Mouse (Mus musculus) C2C12 (cell line): ENCODE measurements around the gene Snx1. TPM values are rescaled to one million over a fixed set of nuclear protein-coding genes. Genes with fewer than 3 reads are reported as not detected.

Experiments used
- H3K27me3 ChIP-seq: one replicate; pipeline ENCODE4 v1.6.1; 2011; ENCODE audit not compliant: control insufficient read depth, insufficient read depth, insufficient read length
- H3K36me3 ChIP-seq: one replicate; pipeline ENCODE4 v1.6.1; 2011; ENCODE audit not compliant: control insufficient read depth, insufficient read depth
- H3K4me3 ChIP-seq: one replicate; pipeline ENCODE4 v1.5.1; 2011; ENCODE audit warnings: mild to moderate bottlenecking, control low read depth; ENCODE audit not compliant: poor library complexity, insufficient read depth, severe bottlenecking
- H3K79me2 ChIP-seq: one replicate; pipeline ENCODE4 v1.6.1; 2011; ENCODE audit not compliant: control insufficient read depth, insufficient read depth
- H3K79me3 ChIP-seq: one replicate; pipeline ENCODE4 v1.6.1; 2011; ENCODE audit warnings: low read depth, control low read depth
- H3ac ChIP-seq: one replicate; pipeline ENCODE3; 2011; ENCODE audit warnings: low read depth; ENCODE audit not compliant: control insufficient read depth, insufficient read length
- CEBPB ChIP-seq: IDR thresholded peaks from one replicate; pipeline ENCODE4 v1.6.1; 2011; ENCODE audit warnings: low read depth, mild to moderate bottlenecking, control low read depth, moderate library complexity
- CTCF ChIP-seq: IDR thresholded peaks from one replicate; pipeline ENCODE4 v1.5.1; 2011; ENCODE audit not compliant: control insufficient read depth, insufficient read depth, insufficient read length
- FOSL1 ChIP-seq: IDR thresholded peaks from one replicate; pipeline ENCODE4 v1.8.0; 2011; ENCODE audit warnings: mild to moderate bottlenecking, low read length; ENCODE audit not compliant: poor library complexity, insufficient read depth, severe bottlenecking
- MAX ChIP-seq: IDR thresholded peaks from one replicate; pipeline ENCODE4 v1.6.1; 2011; ENCODE audit warnings: mild to moderate bottlenecking, control low read depth
- MYOD1 ChIP-seq: IDR thresholded peaks from one replicate; pipeline ENCODE4 v1.6.1; 2011; ENCODE audit warnings: low read depth; ENCODE audit not compliant: control insufficient read depth, insufficient read length
- MYOG ChIP-seq: IDR thresholded peaks from one replicate; pipeline ENCODE4 v1.6.1; 2011; ENCODE audit not compliant: control insufficient read depth, insufficient read length; ENCODE audit errors: extremely low read depth
- USF1 ChIP-seq: IDR thresholded peaks from one replicate; pipeline ENCODE4 v1.6.1; 2011; ENCODE audit warnings: low read depth, mild to moderate bottlenecking, control low read depth, moderate library complexity
- polyA plus RNA-seq: library from polyadenylated mRNA; unstranded; fragments of >200 nt; fragmentation: generic; extraction: Trizol; gene quantifications from one replicate; pipeline ENCODE4 v1.2.1, GENCODE M21; 2012; ENCODE audit warnings: missing spikeins

Gene Snx1
- polyA plus RNA-seq, 1 experiment = 69.9 TPM

DNA sequence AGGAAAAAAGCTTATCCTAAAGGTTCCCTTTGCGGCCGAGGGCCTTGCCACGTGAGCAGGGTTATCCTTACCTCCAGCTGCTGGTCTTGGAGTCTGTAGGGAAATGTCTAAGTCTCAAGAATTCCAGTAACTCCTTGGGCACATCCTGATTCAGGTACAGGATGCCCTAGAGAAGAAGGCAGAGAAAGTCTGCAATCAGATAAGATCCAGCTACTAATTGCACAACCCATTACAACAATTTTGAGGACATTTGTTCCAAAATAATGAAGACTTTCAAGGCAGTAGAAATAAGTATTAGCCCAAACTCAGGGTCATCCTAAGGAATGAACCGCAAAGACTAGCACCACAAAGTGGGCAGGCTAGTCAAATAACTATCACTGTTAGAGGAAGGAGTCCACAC is 58.3 kb downstream of the Snx1 start:
- Histone ChIP-seq H3K79me2 (peaks cover 4% of the 10 kb centered on the region), H3K79me3 (peaks cover 1% of the 10 kb centered on the region), H3K27me3 (no peaks in the 10 kb centered on the region), H3ac (no peak overlapping the region), H3K4me3 (no peak overlapping the region), H3K36me3 (peaks cover 34% of the 10 kb centered on the region)
- TF ChIP-seq MYOD1 = no peak
- TF ChIP-seq USF1 = no peak
- TF ChIP-seq MYOG = no peak
- no peak for TF ChIP-seq CEBPB

- TF ChIP-seq CTCF = peak; percentile 49
- TF ChIP-seq MAX = no peak
- H3K36me3 ChIP-seq = peaks cover 39% of the 10 kb centered on the region
- peaks cover 9% of the 10 kb centered on the region for H3K79me2 ChIP-seq
- peaks cover 6% of the 10 kb centered on the region for H3K79me3 ChIP-seq
- no peaks in the 10 kb centered on the region for H3K27me3 ChIP-seq
- H3ac ChIP-seq = no peak overlapping the region
- H3K4me3 ChIP-seq = no peak overlapping the region
These were observed 58.8 kb downstream of the Snx1 start for GRCm38 (mm10) chr9:66067542-66067941.

GRCm38 (mm10) chr9:66066791-66067190 is 59.6 kb downstream of the Snx1 start:
- Histone ChIP-seq H3K79me3 (peaks cover 8% of the 10 kb centered on the region), H3K4me3 (no peak overlapping the region), H3K27me3 (no peaks in the 10 kb centered on the region), H3K79me2 (peaks cover 17% of the 10 kb centered on the region), H3ac (no peak overlapping the region), H3K36me3 (peaks cover 46% of the 10 kb centered on the region)
- TF ChIP-seq MYOD1 (no peak), MYOG (no peak), CTCF (no peak)

- peaks cover 33% of the 10 kb centered on the region for H3K79me2 ChIP-seq
- H3ac ChIP-seq = no peak overlapping the region
- H3K4me3 ChIP-seq = no peak overlapping the region
- no peaks in the 10 kb centered on the region for H3K27me3 ChIP-seq
- peaks cover 46% of the 10 kb centered on the region for H3K36me3 ChIP-seq
- TF ChIP-seq USF1 = no peak
- no peak for TF ChIP-seq FOSL1
- TF ChIP-seq MAX = no peak
- no peak for TF ChIP-seq CEBPB
- no peak for TF ChIP-seq MYOG
- TF ChIP-seq MYOD1 = no peak
- no peak for TF ChIP-seq CTCF
- peaks cover 23% of the 10 kb centered on the region for H3K79me3 ChIP-seq
These were observed 62.1 kb downstream of the Snx1 start for GRCm38 (mm10) chr9:66064316-66064715.

DNA sequence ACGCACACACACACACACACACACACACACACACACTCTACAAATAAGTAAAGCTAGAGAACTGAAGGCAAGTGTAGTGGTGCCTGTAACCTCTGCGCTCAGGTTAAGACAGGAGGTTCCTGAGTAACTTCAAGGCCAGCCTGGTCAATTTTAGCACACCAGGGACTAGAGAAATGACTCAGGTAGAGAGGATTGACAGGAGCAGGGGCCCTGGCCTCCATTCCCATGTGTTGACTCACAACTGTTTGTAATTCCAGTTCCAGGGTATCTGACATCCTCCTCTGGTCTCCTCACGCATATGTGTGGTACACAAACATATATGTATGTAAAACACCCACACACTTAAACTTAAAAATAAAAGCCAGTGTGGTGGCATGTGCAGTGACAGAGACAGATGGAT is 62.9 kb downstream of the Snx1 start:
- Histone ChIP-seq H3ac (no peak overlapping the region), H3K36me3 (peaks cover 46% of the 10 kb centered on the region)
- TF ChIP-seq FOSL1 (no peak), MAX (no peak), CEBPB (no peak), USF1 (no peak), CTCF (no peak), MYOG (no peak), MYOD1 (no peak)

GRCm38 (mm10) chr9:66061656-66062055 is 64.7 kb downstream of the Snx1 start:
- TF ChIP-seq MAX (no peak), USF1 (no peak), CEBPB (no peak), MYOD1 (no peak), MYOG (no peak), CTCF (no peak), FOSL1 (no peak)

More for the DNA sequence above, 62.9 kb downstream of the Snx1 start:
- H3K4me3 ChIP-seq = no peak overlapping the region
- H3K79me3 ChIP-seq = peaks cover 23% of the 10 kb centered on the region
- H3K27me3 ChIP-seq = no peaks in the 10 kb centered on the region
- H3K79me2 ChIP-seq = peaks cover 33% of the 10 kb centered on the region

More at GRCm38 (mm10) chr9:66061656-66062055, 64.7 kb downstream of the Snx1 start:
- peaks cover 33% of the 10 kb centered on the region for H3K79me2 ChIP-seq
- H3K36me3 ChIP-seq = peaks cover 41% of the 10 kb centered on the region
- H3K79me3 ChIP-seq = peaks cover 23% of the 10 kb centered on the region
- no peaks in the 10 kb centered on the region for H3K27me3 ChIP-seq
- no peak overlapping the region for H3K4me3 ChIP-seq
- H3ac ChIP-seq = no peak overlapping the region
